Mouse (Mus musculus) midbrain, postnatal 0 days (tissue): ENCODE results near the gene Disp1. TPM values are rescaled to one million over a fixed set of nuclear protein-coding genes. Genes with fewer than 3 reads are reported as not detected.

Experiments
- ATAC-seq: fragments of 200-750 bp; cut with Nextera tagmentation; 2 replicates; pipeline ENCODE4 v1.8.0; 2017; ENCODE audit warnings: moderate number of reproducible peaks, mild to moderate bottlenecking, moderate TSS enrichment, moderate library complexity; ENCODE audit not compliant: low FRiP score
- DNase-seq: peaks from one replicate; pipeline ENCODE4 v3.0.0-alpha.2; 2015; ENCODE audit warnings: low spot score
- H3K27ac ChIP-seq: fragments of 300-500 bp; sonication (generic); 2 replicates; pipeline ENCODE4 v1.5.1; 2014; ENCODE audit warnings: low read depth, mild to moderate bottlenecking, low read length, mixed read lengths
- H3K27me3 ChIP-seq: fragments of 300-500 bp; sonication (generic); 2 replicates; pipeline ENCODE4 v1.6.1; 2014; ENCODE audit warnings: low read length, control low read depth, mixed read lengths; ENCODE audit not compliant: insufficient read depth
- H3K36me3 ChIP-seq: fragments of 300-500 bp; sonication (generic); 2 replicates; pipeline ENCODE4 v1.6.1; 2014; ENCODE audit warnings: low read length, control low read depth, mixed read lengths; ENCODE audit not compliant: insufficient read depth
- H3K4me1 ChIP-seq: fragments of 300-500 bp; sonication (generic); 2 replicates; pipeline ENCODE4 v1.6.1; 2014; ENCODE audit warnings: mild to moderate bottlenecking, control low read depth, antibody characterized with exemption, low read length, mixed read lengths; ENCODE audit not compliant: insufficient read depth
- H3K4me2 ChIP-seq: fragments of 300-500 bp; sonication (generic); 2 replicates; pipeline ENCODE4 v1.6.1; 2014; ENCODE audit warnings: low read depth, mild to moderate bottlenecking, low read length, mixed read lengths; ENCODE audit not compliant: poor library complexity, severe bottlenecking
- H3K4me3 ChIP-seq: fragments of 300-500 bp; sonication (generic); 2 replicates; pipeline ENCODE4 v1.5.1; 2014; ENCODE audit warnings: low read depth, mild to moderate bottlenecking, low read length, moderate library complexity
- H3K9ac ChIP-seq: fragments of 300-500 bp; sonication (generic); replicated peaks from 2 replicates; pipeline ENCODE4 v1.6.1; 2014; ENCODE audit warnings: mild to moderate bottlenecking, low read length, moderate library complexity, mixed read lengths; ENCODE audit not compliant: poor library complexity, severe bottlenecking
- H3K9me3 ChIP-seq: fragments of 300-500 bp; sonication (generic); 2 replicates; pipeline ENCODE4 v1.6.1; 2016; ENCODE audit warnings: low read length, control low read depth
- CTCF ChIP-seq: IDR thresholded peaks from 2 replicates; pipeline ENCODE4 v1.5.1; 2016; ENCODE audit warnings: antibody characterized with exemption, mild to moderate bottlenecking
- WGBS: fragments of 180-500 bp; shearing (Covaris S2); extraction: QIAGEN DNeasy Blood & Tissue Kit; methylation state at CpG from one replicate; pipeline ENCODE4 v1.1.7; 2014; 5-methylcytosine and 5-hydroxymethylcytosine counted together
- polyA plus RNA-seq: library from polyadenylated mRNA; unstranded; fragments of >200 nt; fragmentation: Nextera tagmentation; extraction: Ambion mirVana; gene quantifications from 2 replicates; pipeline ENCODE4 v1.2.1, GENCODE M21; 2015
- total RNA-seq: library from RNA; depleted of rRNA; stranded (reverse); fragments of >200 nt; gene quantifications from 2 replicates; pipeline ENCODE4 v1.2.3, GENCODE M21; 2014

Disp1 gene
- total and polyA plus RNA-seq, 2 experiments from 2014 or later = 7.6 to 12.3 TPM

DNA sequence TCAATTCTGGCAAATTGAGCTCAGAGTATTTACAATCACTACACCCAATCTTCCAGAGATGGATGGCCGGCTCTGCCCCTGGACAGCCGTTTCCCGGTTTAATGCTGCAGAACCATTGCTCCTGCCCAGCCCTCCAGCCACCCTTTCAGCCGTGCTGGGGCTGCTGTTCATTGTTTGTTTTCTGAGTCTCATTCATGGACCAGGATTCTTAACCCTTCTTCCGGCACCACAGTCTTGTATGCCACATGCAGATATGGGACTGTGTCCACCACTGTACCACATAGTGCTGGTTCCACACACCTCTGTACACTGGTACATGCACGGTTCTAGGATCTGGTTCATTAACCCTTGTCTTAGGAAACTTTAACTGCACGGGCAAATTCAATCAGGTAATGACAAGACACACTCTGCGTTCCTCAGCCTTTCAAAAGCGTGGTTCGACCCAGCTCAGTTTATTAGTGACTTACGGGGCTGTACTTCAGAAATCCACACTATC lies 12.4 kb upstream of the Disp1 start:
- H3K9me3 ChIP-seq = no peaks in the 10 kb centered on the region
- H3K4me1 ChIP-seq = no peaks in the 10 kb centered on the region
- ATAC-seq (no peak), DNase-seq (no peak)
- H3K27ac ChIP-seq = no peak overlapping the region
- H3K9ac ChIP-seq = no peak overlapping the region
- no peak for TF ChIP-seq CTCF
- H3K27me3 ChIP-seq = peaks cover 3% of the 10 kb centered on the region; the same call in 1 of the 2 replicates
- no peak overlapping the region for H3K4me3 ChIP-seq
- H3K4me2 ChIP-seq = no peak overlapping the region
- no peaks in the 10 kb centered on the region for H3K36me3 ChIP-seq
- WGBS = 76% methylated on average over 11 of the region's 11 CpGs

DNA sequence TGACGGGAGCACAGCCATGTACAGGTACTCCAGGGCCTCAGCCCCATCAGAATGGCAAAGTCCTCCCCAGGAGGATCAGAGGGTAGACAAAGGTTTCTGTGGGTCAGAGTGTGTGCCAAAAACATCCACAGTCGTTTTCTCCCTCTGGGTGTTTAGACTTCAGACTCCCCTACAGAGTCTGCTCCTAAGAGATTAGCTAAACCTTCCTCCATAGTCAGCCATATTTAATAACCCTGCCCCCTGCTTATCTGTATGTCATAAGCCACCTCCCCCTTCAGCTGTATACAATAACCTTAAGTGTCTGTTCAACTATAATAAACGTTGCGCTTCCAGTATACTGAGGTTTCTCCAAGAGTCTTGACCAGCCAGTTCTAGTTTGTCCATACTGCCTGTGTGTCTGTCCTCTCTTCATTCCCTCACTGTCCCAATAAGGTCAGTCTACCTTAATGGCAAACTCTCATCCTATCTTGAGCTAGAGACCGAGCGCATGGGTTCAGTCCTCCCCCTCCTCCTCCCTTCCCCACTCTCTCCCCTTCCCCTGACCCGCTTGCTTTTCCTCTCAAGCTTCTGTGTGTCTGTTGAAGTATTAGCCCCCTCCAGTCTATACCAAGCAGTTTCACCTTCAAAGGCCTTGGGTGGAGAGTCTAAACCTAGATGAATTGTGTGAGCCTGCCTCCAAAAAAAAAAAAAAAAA lies 11.8 kb upstream of the Disp1 start:
- no peak for DNase-seq
- H3K4me2 ChIP-seq = no peak overlapping the region
- no peaks in the 10 kb centered on the region for H3K4me1 ChIP-seq
- no peak overlapping the region for H3K4me3 ChIP-seq
- no peak overlapping the region for H3K27ac ChIP-seq
- TF ChIP-seq CTCF = no peak
- 79% methylated on average over 7 of the region's 7 CpGs for WGBS
- no peaks in the 10 kb centered on the region for H3K36me3 ChIP-seq
- H3K9ac ChIP-seq = no peak overlapping the region
- peaks cover 3% of the 10 kb centered on the region; the same call in 1 of the 2 replicates for H3K27me3 ChIP-seq
- no peak for ATAC-seq
- H3K9me3 ChIP-seq = no peaks in the 10 kb centered on the region

DNA sequence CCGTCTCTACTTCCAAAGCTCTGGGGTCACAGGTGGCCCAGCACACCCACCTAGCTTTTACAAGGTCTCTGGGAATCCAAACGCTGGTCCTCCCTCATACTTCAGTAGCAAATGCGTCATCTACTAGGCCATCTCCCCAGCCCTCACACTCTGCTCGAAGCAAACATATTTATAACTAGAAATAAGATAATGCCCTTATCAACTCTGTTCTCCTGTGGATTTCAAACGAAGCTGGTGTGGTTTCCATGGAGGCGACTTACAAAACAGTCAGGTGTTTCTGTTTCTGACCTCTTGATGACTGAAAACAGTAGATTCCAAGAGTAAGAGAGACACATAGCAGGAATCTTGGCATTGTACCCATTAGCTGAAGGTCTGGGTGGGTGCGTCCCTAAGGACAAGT lies 6.1 kb upstream of the Disp1 start:
- H3K4me3 ChIP-seq = no peak overlapping the region
- no peak overlapping the region for H3K9ac ChIP-seq
- WGBS = 76% methylated on average over 7 of the region's 7 CpGs
- TF ChIP-seq CTCF = no peak
- no peaks in the 10 kb centered on the region for H3K36me3 ChIP-seq
- H3K4me1 ChIP-seq = no peaks in the 10 kb centered on the region
- no peak overlapping the region for H3K4me2 ChIP-seq
- no peak overlapping the region for H3K27ac ChIP-seq
- ATAC-seq = no peak
- H3K9me3 ChIP-seq = no peaks in the 10 kb centered on the region
- DNase-seq = no peak
- peaks cover 3% of the 10 kb centered on the region; the same call in 1 of the 2 replicates for H3K27me3 ChIP-seq

DNA sequence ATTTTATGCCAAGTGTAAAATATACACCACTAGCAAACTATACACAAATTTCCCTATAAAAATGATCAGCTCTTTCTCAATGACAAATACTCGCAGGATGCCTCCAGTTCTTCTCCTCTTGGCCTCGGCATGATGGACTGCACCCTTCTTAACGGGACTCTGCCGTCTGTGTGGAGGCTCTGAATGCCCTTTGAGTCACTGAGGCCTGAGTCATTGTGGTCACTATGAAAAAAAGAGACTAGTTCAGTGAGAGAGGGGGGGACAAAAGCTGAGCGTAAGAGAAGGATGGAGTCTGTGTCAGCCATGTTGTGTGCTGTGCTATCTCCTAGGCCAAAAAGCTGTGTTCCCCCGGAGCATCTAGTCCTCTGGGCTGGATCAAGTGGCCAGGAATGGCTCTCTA lies 2.3 kb downstream of the Disp1 start:
- DNase-seq (no peak), ATAC-seq (no peak)
- TF ChIP-seq CTCF = no peak
- 93% methylated on average over 6 of the region's 6 CpGs for WGBS
- no peaks in the 10 kb centered on the region for H3K9me3 ChIP-seq
- H3K4me1 ChIP-seq = no peaks in the 10 kb centered on the region
- H3K9ac ChIP-seq = no peak overlapping the region
- no peaks in the 10 kb centered on the region for H3K36me3 ChIP-seq
- no peaks in the 10 kb centered on the region for H3K27me3 ChIP-seq
- H3K4me3 ChIP-seq = no peak overlapping the region
- H3K4me2 ChIP-seq = no peak overlapping the region
- no peak overlapping the region for H3K27ac ChIP-seq

DNA sequence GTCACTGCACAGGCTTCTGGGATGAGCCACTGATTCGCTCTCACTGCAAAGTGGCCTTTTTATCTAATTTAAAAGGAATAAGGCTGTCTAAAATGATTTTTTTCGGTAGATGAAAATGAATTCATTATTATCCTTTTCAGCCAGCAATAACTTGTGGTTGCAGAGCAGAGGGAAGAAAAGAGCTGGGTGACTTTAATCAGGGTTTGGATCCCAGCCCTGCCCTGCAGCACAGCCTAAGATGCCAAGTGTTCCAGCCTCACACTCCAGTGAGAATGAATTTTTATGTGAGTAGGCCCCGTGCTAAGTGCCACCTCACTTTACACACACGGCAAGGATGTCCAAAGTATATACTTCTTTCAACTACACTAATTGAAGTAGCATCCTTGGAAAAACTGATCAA lies 4.6 kb downstream of the Disp1 start:
- no peaks in the 10 kb centered on the region for H3K36me3 ChIP-seq
- TF ChIP-seq CTCF = no peak
- H3K4me3 ChIP-seq = no peak overlapping the region
- H3K4me2 ChIP-seq = no peak overlapping the region
- no peak for ATAC-seq
- H3K9ac ChIP-seq = no peak overlapping the region
- DNase-seq = no peak
- no peaks in the 10 kb centered on the region for H3K9me3 ChIP-seq
- 59% methylated on average over 4 of the region's 4 CpGs for WGBS
- H3K27me3 ChIP-seq = no peaks in the 10 kb centered on the region
- no peak overlapping the region for H3K27ac ChIP-seq
- H3K4me1 ChIP-seq = no peaks in the 10 kb centered on the region; the same call in 1 of the 2 replicates

DNA sequence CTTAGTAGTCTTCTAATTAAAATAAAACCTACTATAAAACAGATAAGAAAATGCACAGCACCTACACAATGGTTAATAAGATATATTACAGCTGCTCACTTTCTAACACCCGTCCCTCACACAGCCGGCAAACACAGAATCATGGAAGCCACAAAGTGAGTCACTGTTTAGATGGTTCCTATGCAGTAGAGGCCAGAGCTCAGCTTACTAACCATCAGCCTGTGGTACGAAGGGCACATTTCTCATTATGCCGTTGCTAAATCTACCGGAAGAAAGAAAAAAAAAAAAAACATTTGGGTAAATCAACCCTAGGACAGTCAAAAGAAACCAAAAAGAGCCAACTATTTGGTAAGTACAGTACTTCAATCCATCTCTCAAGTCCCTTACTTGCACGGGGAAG lies 5.6 kb downstream of the Disp1 start:
- TF ChIP-seq CTCF = no peak
- ATAC-seq = no peak
- Histone ChIP-seq H3K4me1 (no peaks in the 10 kb centered on the region; the same call in 1 of the 2 replicates), H3K27ac (no peak overlapping the region), H3K27me3 (no peaks in the 10 kb centered on the region), H3K9ac (no peak overlapping the region), H3K4me2 (no peak overlapping the region), H3K36me3 (no peaks in the 10 kb centered on the region), H3K9me3 (no peaks in the 10 kb centered on the region), H3K4me3 (no peak overlapping the region)
- no peak for DNase-seq
- WGBS = 90% methylated on average over 6 of the region's 6 CpGs
